Mouse (Mus musculus): Measurements from ENCODE around the gene Cit.

Gene Cit

GRCm38 (mm10) chr5:116009884-116010627 lies 165.0 kb downstream of the Cit start:
- DNase-seq (ENCODE audit: low spot score): no peak

DNA sequence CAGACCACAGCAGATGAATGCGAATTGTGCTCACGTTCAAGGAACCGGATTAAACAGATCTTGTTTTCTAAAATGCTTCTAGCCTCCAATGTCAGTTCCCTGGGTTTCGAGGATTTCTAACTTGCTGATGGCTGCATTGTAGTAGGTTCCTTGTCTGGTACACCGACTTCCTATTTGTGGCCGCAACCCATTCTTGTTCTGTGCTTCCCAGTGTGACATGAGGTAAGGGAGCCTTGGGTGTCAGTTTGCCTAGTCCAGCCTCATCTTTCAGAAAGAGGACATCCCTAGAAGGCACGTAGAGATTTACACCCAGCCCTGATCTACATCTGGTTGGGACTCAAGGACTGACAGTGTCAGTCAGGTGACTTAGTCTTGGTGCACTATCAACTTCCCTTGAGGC lies 166.6 kb downstream of the Cit start:
- no peak for DNase-seq (ENCODE audit: low spot score)

DNA sequence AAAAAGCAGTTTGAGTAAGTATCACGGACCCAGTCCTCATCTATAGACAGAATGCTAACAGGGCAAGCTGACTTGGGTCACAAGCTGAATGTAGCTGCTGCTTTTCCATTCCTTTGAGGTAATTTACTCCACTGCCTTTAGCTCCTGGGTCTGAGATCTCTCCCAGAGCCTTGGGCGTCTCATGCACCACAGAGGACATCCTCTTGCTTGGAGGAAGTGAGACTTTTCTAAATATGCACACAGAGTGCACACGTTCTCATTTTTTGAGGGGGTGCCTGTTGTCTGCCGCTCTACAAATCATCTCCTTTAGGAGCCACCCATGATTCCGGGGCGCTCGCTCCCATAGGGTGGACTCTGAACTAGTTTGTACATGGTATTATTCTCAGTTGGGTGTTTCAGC lies 167.4 kb downstream of the Cit start:
- DNase-seq (ENCODE audit: low spot score): no peak

DNA sequence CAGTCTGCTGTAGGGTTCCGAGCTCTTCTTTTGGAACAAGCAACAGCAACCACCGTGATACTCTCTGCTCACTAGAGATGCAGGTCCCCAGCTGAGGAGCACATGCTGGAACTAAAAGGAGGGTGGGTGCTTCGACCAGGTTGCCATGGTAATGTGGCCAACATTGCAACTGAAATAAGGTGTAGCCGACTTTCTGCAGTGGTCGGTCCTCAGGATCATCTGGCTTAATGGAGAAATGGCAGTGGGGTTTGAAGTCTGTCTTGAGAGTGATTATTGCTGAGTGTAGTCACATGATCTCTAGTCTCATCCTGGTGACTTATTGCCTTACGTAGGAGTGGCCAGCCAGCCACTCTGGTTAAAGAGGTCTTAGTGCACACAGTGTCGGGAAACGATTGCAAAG lies 168.7 kb downstream of the Cit start:
- no peak for DNase-seq (ENCODE audit: low spot score)

DNA sequence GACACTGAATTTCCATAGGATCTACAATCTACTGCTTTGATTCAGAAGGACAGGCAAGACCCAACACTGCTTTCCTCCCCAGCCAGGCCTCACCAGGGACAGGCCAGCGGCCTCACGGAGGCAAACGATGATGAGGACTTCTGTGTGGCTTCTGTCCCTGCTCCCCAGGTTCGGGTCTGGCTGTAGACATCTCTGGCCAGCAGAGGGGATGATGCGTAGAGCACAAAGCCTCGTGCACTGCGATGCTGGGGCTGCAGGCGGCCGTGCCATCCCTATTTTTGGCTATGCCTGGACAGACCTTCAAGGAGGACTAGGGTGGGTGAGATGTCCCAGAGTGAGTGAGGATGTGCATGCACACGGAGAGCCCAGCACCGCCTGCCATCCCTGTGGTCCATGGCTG lies 169.2 kb downstream of the Cit start:
- no peak for DNase-seq (ENCODE audit: low spot score)

DNA sequence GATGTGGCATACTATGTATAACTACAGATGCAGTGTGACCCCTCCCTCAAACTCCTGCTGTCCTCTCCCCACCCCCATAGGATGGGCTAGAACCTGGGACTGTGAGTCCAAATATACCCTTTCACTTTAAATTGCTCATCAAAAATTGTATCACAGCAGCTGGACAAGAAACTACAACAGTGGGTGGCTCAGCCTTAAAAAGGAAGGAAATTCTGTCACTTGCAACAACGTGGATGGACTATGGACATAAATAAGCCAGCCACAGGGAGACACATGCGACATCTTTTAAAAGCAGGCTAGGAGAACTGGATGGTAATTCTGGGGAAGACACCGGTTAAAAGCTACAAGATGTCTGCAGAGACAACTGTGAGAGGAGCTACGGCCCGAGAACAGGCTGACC lies 171.5 kb downstream of the Cit start:
- no peak for DNase-seq (ENCODE audit: low spot score)

- no peak for DNase-seq (ENCODE audit: low spot score)
Observed at GRCm38 (mm10) chr5:116017391-116017790, 172.3 kb downstream of the Cit start.

- no peak for DNase-seq (ENCODE audit: low spot score)
Observed at GRCm38 (mm10) chr5:116018196-116018595, 173.1 kb downstream of the Cit start.

GRCm38 (mm10) chr5:116018784-116019183 lies 173.7 kb downstream of the Cit start:
- DNase-seq (ENCODE audit: low spot score): no peak

DNA sequence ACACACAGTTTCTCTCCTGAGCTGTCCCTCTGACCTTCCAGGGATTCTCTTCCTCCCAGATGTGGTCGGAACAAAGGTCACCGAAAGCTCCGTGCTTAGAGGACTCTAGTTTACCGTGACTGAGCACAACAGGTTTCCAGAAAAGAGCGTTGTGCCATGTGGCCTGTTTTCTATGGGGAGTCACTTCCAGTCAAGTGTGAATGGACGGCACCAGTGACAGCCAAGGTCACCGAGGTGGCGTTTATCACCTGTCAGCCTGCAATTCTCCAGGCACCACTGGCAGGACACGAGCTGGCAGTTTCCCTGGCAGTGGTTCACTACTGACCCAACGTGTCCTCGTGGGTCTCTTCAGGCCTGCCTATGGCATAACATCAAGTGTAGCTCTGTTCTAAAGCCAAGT lies 174.3 kb downstream of the Cit start:
- no peak for DNase-seq (ENCODE audit: low spot score)

DNA sequence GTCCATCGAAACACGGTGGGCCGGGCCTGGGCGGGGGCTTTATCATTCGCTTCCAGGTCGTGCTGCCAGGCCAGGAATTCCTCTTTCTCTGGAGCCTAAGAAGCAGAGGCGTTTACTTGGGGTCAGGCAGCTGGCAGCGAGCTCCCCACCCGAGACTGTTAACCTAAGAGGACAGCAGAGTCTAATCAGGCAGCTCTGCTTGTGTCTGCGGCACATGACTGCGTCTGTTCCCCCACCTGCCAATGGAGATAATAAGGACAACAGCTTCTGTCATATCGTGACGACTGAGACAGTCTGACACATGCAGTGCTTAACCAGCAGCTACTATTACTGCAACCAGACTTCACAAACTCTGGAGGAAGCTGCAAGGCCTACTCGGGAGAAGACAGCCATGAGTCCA lies 176.5 kb downstream of the Cit start:
- DNase-seq (ENCODE audit: low spot score): no peak

DNA sequence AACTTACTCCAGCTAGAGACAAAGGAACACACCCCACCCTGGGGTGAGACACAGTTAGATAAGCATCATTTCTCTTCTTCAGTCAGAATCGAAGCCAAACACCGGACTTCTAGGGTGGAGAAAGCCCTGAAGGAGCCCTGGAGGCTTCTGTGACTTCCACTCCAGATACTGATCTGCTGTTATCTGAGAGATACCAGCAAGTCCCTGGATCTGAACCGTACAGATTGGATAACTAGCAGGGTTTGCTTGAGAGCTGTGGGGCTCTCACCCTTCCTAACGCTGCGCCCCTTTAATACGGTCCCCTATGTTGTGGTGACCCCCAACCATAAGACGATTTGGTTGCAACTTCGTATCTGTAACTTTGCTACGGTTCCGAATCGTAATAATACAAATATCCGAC lies 177.1 kb downstream of the Cit start:
- DNase-seq (ENCODE audit: low spot score): no peak

GRCm38 (mm10) chr5:116022658-116023200 lies 177.7 kb downstream of the Cit start:
- DNase-seq (ENCODE audit: low spot score): no peak

DNA sequence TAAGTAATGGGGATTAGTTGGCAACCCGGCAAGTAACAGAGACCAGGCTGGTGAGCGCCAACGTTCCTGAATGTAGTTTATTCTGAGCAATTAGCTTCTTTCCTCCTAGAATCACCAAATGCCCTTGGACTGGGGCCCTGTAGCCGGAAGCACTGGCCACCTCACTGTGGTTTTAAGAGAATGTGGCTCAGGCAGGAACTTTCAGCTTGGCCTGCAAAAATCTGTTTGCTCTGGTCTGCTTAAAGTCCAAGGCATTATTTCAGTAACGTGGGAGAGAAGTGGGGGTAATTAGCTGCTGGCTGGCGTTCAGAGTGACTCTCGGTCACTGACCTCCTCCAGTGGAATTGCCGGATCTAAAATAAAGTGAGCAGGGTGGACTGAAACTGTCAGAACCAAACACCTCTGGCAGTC lies 178.2 kb downstream of the Cit start:
- DNase-seq (ENCODE audit: low spot score): no peak

GRCm38 (mm10) chr5:116023821-116024284 lies 178.8 kb downstream of the Cit start:
- DNase-seq (ENCODE audit: low spot score): peak; percentile 59

GRCm38 (mm10) chr5:116024327-116024739 lies 179.3 kb downstream of the Cit start, which contains the start of gene Prkab1:
Prkab1 (minus strand) TSS chr5:116024508.
- DNase-seq (ENCODE audit: low spot score): peak; percentile 97

GRCm38 (mm10) chr5:116026107-116026506 lies 181.0 kb downstream of the Cit start:
- no peak for DNase-seq (ENCODE audit: low spot score)

DNA sequence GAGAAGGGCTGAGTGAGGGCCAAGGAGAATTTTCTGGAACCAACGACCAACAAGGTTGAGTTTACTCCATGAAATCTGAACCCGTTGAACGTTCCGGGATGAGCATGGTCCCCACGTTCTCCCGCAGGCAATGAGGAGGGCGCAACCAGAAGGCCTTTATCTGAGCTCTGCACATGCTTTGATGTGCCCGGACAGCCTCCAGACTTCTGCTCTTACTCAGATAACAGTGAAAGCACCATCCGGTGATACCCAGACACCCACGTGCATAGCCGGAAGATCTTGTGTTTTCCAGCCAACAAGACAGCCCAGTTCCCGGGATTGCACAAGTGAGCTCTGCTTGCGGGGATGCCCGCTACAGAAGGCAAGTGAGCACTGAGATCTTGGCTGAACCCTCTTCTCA lies 181.5 kb downstream of the Cit start:
- no peak for DNase-seq (ENCODE audit: low spot score)

DNA sequence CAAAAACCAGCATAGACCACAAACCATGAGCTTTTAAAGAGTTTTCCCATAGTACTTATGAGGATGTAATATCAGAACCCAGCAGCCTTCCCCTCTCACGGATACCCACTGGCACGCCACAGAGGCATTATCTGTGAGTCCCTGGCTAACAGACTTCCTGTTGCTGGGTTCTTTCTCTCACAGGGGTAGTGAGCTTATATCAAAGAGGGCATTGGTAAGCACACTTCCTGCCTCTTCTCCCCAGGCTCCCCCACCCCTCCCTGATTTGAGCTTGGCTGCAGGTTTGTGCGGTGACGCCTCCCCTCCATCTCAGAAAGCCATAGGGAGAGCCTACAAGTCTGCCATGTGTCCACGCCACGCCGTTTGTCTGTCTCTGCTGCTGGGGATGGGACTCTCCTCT lies 184.0 kb downstream of the Cit start:
- DNase-seq (ENCODE audit: low spot score): no peak

DNA sequence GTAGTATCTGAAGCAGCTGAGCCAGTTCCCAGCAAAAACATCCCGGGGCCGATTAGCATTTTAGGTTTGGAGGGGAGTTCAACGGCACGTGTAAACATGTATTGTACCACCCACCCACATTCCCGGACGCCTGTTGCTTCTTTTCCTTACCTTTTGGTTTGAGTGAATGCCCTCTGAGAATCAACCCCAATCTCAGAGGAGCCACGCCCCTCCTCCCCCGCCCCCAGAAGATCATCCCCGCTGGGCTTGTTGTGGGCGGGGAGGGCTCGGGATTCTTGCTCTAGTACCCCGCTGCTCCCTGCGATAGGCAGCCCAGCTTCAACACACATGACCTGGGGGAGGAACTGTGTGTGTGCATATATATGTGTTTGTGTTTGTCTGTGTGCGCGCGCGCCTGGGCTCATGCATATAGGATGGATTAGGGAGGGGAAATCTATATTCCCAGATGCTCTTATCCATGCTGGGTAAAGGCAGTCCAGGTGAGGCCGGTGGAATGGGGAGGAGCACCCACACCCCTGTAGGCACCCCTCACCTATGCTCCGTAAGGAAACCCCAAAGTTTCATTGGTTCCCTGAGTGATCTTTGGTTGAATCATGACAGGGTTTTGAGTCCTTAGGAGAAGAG lies 185.6 kb downstream of the Cit start:
- DNase-seq (ENCODE audit: low spot score): no peak

DNA sequence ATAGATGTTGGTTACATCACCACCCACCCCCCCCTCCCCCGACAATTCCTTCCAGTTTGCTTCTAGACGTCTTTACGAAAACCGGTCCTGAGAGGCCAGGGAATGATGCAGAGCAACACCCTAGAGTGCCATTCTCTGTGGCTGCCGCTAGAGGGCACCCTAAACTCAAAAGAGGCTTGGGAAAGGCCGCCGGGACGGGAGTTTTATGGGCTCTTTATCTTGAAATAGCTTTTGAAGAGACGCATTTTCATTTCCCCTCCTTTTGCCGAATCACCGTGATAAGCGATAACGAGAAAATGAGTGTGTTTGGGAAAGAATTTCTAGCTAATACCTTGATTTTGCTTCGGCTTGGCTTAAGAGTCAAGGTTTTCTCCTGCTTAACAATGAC lies 186.1 kb downstream of the Cit start:
- DNase-seq (ENCODE audit: low spot score): peak; percentile 94

- no peak for DNase-seq (ENCODE audit: low spot score)
Observed at GRCm38 (mm10) chr5:116036465-116036864, 191.4 kb downstream of the Cit start.

- no peak for DNase-seq (ENCODE audit: low spot score)
Observed at GRCm38 (mm10) chr5:116037731-116038130, 192.7 kb downstream of the Cit start.

Measured in embryo, embryonic 10.5 days (tissue).